Mouse (Mus musculus): Measurements from ENCODE around the gene Zfx. TPM values are rescaled to one million over a fixed set of nuclear protein-coding genes. Genes with fewer than 3 reads are reported as not detected.

Gene Zfx
- polyA plus RNA-seq, 2 experiments, result 4.1 to 12.9 TPM

GRCm38 (mm10) chrX:94142004-94142771, 18.7 kb upstream of the Zfx start:
- Histone ChIP-seq H3K4me1 (replicated peaks; ENCODE audit: control insufficient read depth in 2 of 2, insufficient read depth in 2 of 2, low read length in 1 of 2) (no peaks in the 10 kb centered on the region), H3K9ac (replicated peaks) (no peak overlapping the region), H3K36me3 (replicated peaks; ENCODE audit: control insufficient read depth, insufficient read depth, low read depth) (no peaks in the 10 kb centered on the region), H3K4me3 (ENCODE audit: insufficient read depth in 1 of 2, low read depth in 2 of 2, low read length in 2 of 2) (no peak overlapping the region), H3K9me3 (ENCODE audit: control insufficient read depth, low read length) (no peaks in the 10 kb centered on the region), H3K27me3 (ENCODE audit: control insufficient read depth, insufficient read depth, low read length) (peaks cover 7% of the 10 kb centered on the region; the same call in 1 of the 2 replicates), H3K27ac (no peak overlapping the region), H3K4me2 (ENCODE audit: low read depth) (no peak overlapping the region)
- ATAC-seq (ENCODE audit: insufficient read depth) (no peak), DNase-seq (ENCODE audit: low read depth in 3 of 3, low spot score in 3 of 3) (no peak)
- 36% methylated on average over 7 of the region's 7 CpGs for WGBS (ENCODE audit: insufficient replicate concordance)
- TF ChIP-seq CTCF (IDR thresholded peaks at IDR 0.05; ENCODE audit: low read depth), result no peak
- no peak for TF ChIP-seq EP300 (IDR thresholded peaks at IDR 0.05; ENCODE audit: low read depth)

GRCm38 (mm10) chrX:94140080-94140479, 16.6 kb upstream of the Zfx start:
- no peak overlapping the region for H3K9ac ChIP-seq (replicated peaks)
- no peak overlapping the region for H3K4me3 ChIP-seq (ENCODE audit: insufficient read depth in 1 of 2, low read depth in 2 of 2, low read length in 2 of 2)
- peaks cover 4% of the 10 kb centered on the region; the same call in 1 of the 2 replicates for H3K27me3 ChIP-seq (ENCODE audit: control insufficient read depth, insufficient read depth, low read length)
- H3K4me2 ChIP-seq (ENCODE audit: low read depth), result no peak overlapping the region
- H3K4me1 ChIP-seq (replicated peaks; ENCODE audit: control insufficient read depth in 2 of 2, insufficient read depth in 2 of 2, low read length in 1 of 2), result no peaks in the 10 kb centered on the region
- WGBS (ENCODE audit: insufficient replicate concordance), result 59% methylated on average over 1 of the region's 1 CpGs
- H3K36me3 ChIP-seq (replicated peaks; ENCODE audit: control insufficient read depth, insufficient read depth, low read depth), result no peaks in the 10 kb centered on the region
- TF ChIP-seq EP300 (IDR thresholded peaks at IDR 0.05; ENCODE audit: low read depth), result no peak
- TF ChIP-seq CTCF (IDR thresholded peaks at IDR 0.05; ENCODE audit: low read depth), result no peak
- no peak for ATAC-seq (ENCODE audit: insufficient read depth)
- no peak for DNase-seq (ENCODE audit: low read depth in 3 of 3, low spot score in 3 of 3)
- no peak overlapping the region for H3K27ac ChIP-seq
- no peaks in the 10 kb centered on the region for H3K9me3 ChIP-seq (ENCODE audit: control insufficient read depth, low read length)

- DNase-seq (ENCODE audit: low read depth in 3 of 3, low spot score in 3 of 3), result no peak
- no peak overlapping the region for H3K4me2 ChIP-seq (ENCODE audit: low read depth)
- H3K4me3 ChIP-seq (ENCODE audit: insufficient read depth in 1 of 2, low read depth in 2 of 2, low read length in 2 of 2), result no peak overlapping the region
- no peak for TF ChIP-seq EP300 (IDR thresholded peaks at IDR 0.05; ENCODE audit: low read depth)
- no peak for TF ChIP-seq CTCF (IDR thresholded peaks at IDR 0.05; ENCODE audit: low read depth)
- no peak overlapping the region for H3K27ac ChIP-seq
- no peaks in the 10 kb centered on the region for H3K36me3 ChIP-seq (replicated peaks; ENCODE audit: control insufficient read depth, insufficient read depth, low read depth)
- no peak for ATAC-seq (ENCODE audit: insufficient read depth)
- H3K4me1 ChIP-seq (replicated peaks; ENCODE audit: control insufficient read depth in 2 of 2, insufficient read depth in 2 of 2, low read length in 1 of 2), result no peaks in the 10 kb centered on the region
- H3K9ac ChIP-seq (replicated peaks), result no peak overlapping the region
- H3K27me3 ChIP-seq (ENCODE audit: control insufficient read depth, insufficient read depth, low read length), result peaks cover 4% of the 10 kb centered on the region; the same call in 1 of the 2 replicates
- WGBS (ENCODE audit: insufficient replicate concordance), result 80% methylated on average over 1 of the region's 1 CpGs
- no peaks in the 10 kb centered on the region for H3K9me3 ChIP-seq (ENCODE audit: control insufficient read depth, low read length)
Measured at GRCm38 (mm10) chrX:94138256-94138655, 14.8 kb upstream of the Zfx start.

GRCm38 (mm10) chrX:94135084-94135483, 11.6 kb upstream of the Zfx start:
- Histone ChIP-seq H3K4me2 (ENCODE audit: low read depth) (no peak overlapping the region), H3K4me3 (ENCODE audit: insufficient read depth in 1 of 2, low read depth in 2 of 2, low read length in 2 of 2) (no peak overlapping the region), H3K36me3 (replicated peaks; ENCODE audit: control insufficient read depth, insufficient read depth, low read depth) (no peaks in the 10 kb centered on the region), H3K27ac (no peak overlapping the region), H3K9ac (replicated peaks) (no peak overlapping the region), H3K9me3 (ENCODE audit: control insufficient read depth, low read length) (no peaks in the 10 kb centered on the region), H3K27me3 (ENCODE audit: control insufficient read depth, insufficient read depth, low read length) (no peaks in the 10 kb centered on the region; the same call in 1 of the 2 replicates), H3K4me1 (replicated peaks; ENCODE audit: control insufficient read depth in 2 of 2, insufficient read depth in 2 of 2, low read length in 1 of 2) (no peaks in the 10 kb centered on the region)
- whole genome bisulfite sequencing (ENCODE audit: insufficient replicate concordance), result 47% methylated on average over 4 of the region's 4 CpGs
- ATAC-seq (ENCODE audit: insufficient read depth) (no peak), DNase-seq (ENCODE audit: low read depth in 3 of 3, low spot score in 3 of 3) (no peak)
- TF ChIP-seq CTCF (IDR thresholded peaks at IDR 0.05; ENCODE audit: low read depth) (no peak), EP300 (IDR thresholded peaks at IDR 0.05; ENCODE audit: low read depth) (no peak)

- Histone ChIP-seq H3K27me3 (ENCODE audit: control insufficient read depth, insufficient read depth, low read length) (no peaks in the 10 kb centered on the region; the same call in 1 of the 2 replicates), H3K4me3 (ENCODE audit: insufficient read depth in 1 of 2, low read depth in 2 of 2, low read length in 2 of 2) (no peak overlapping the region), H3K36me3 (replicated peaks; ENCODE audit: control insufficient read depth, insufficient read depth, low read depth) (no peaks in the 10 kb centered on the region), H3K4me1 (replicated peaks; ENCODE audit: control insufficient read depth in 2 of 2, insufficient read depth in 2 of 2, low read length in 1 of 2) (no peaks in the 10 kb centered on the region), H3K9ac (replicated peaks) (no peak overlapping the region), H3K27ac (no peak overlapping the region), H3K4me2 (ENCODE audit: low read depth) (no peak overlapping the region), H3K9me3 (ENCODE audit: control insufficient read depth, low read length) (no peaks in the 10 kb centered on the region)
- whole genome bisulfite sequencing (ENCODE audit: insufficient replicate concordance), result 50% methylated on average over 3 of the region's 3 CpGs
- DNase-seq (ENCODE audit: low read depth in 3 of 3, low spot score in 3 of 3), result no peak
- ATAC-seq (ENCODE audit: insufficient read depth), result no peak
- no peak for TF ChIP-seq EP300 (IDR thresholded peaks at IDR 0.05; ENCODE audit: low read depth)
- TF ChIP-seq CTCF (IDR thresholded peaks at IDR 0.05; ENCODE audit: low read depth), result no peak
Measured at GRCm38 (mm10) chrX:94133551-94133950, 10.0 kb upstream of the Zfx start.
